Mouse (Mus musculus) bone marrow, adult 2 months (tissue): ENCODE results near the gene Abcb4. TPM values are rescaled to one million over a fixed set of nuclear protein-coding genes. Genes with fewer than 3 reads are reported as not detected.
A peak's percentile ranks its signal among the peaks of the same experiment; 100 is the strongest.
"Not testable (repeated sequence)": the region's sequence is repeated elsewhere in the genome, so short reads cannot be mapped to it uniquely, and the experiment has no call there.

ENCODE experiments used
- H3K27ac ChIP-seq: fragments of 200-500 bp; 2 replicates; pipeline ENCODE4 v1.5.1; 2012; ENCODE audit warnings: low read depth, mild to moderate bottlenecking, control low read depth, inconsistent platforms, low read length; ENCODE audit not compliant: control insufficient read depth, poor library complexity, insufficient read depth
- H3K4me1 ChIP-seq: fragments of 200-500 bp; 2 replicates; pipeline ENCODE4 v1.6.1; 2011; ENCODE audit warnings: low read length; ENCODE audit not compliant: control insufficient read depth, insufficient read depth
- H3K4me3 ChIP-seq: fragments of 200-500 bp; replicated peaks from 2 replicates; pipeline ENCODE3; 2011; ENCODE audit warnings: mild to moderate bottlenecking, low read depth, low read length, control low read depth; ENCODE audit not compliant: control insufficient read depth
- CTCF ChIP-seq: fragments of 200-500 bp; IDR thresholded peaks from 2 replicates; pipeline ENCODE4 v1.5.1; 2011; ENCODE audit warnings: low read length, control low read depth; ENCODE audit not compliant: control insufficient read depth, insufficient read depth
- POLR2A ChIP-seq: fragments of 200-500 bp; IDR thresholded peaks from 2 replicates; pipeline ENCODE4 v1.6.1; 2011; ENCODE audit warnings: low read depth, mild to moderate bottlenecking, control low read depth, low read length, borderline replicate concordance; ENCODE audit not compliant: control insufficient read depth
- WGBS: fragments of 180-500 bp; shearing (Covaris S2); methylation state at CpG from one replicate; pipeline ENCODE4 v1.1.7; 2018; 5-methylcytosine and 5-hydroxymethylcytosine counted together
- polyA plus RNA-seq: library from polyadenylated mRNA; stranded (reverse); fragments of >200 nt; gene quantifications from 2 replicates; pipeline ENCODE4 v1.2.4, GENCODE M21; 2011; ENCODE audit warnings: low replicate concordance; ENCODE audit not compliant: missing spikeins, insufficient read depth, insufficient read length

Abcb4 gene
- polyA plus RNA-seq, 1 experiment: 57.4 TPM

DNA sequence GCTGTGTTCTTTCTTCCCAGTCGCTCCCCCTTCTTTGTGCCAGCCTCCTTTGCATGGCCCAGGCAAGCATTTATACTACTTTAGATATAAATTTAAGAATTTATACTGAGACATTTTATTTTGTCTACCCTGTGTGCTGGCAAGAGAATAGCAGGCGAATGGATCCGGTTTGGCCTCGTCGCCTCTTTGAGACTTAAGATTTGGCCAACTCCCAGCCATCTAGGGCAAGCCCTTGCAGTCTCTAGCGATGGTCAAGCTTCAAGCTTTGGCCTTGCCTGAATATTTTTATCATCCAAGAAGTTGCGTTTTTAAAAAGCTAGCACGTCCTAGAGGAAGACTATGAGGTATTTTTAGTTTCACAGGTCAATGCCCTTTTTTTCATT, 104.0 kb downstream of the Abcb4 start:
- TF ChIP-seq POLR2A (no peak), CTCF (no peak)
- 4% methylated on average over 8 of the region's 8 CpGs for WGBS
- Histone ChIP-seq H3K4me1 (no peaks in the 10 kb centered on the region; the same call in 1 of the 2 replicates), H3K27ac (peak overlapping the region; percentile 75), H3K4me3 (peak overlapping the region; percentile 94)

DNA sequence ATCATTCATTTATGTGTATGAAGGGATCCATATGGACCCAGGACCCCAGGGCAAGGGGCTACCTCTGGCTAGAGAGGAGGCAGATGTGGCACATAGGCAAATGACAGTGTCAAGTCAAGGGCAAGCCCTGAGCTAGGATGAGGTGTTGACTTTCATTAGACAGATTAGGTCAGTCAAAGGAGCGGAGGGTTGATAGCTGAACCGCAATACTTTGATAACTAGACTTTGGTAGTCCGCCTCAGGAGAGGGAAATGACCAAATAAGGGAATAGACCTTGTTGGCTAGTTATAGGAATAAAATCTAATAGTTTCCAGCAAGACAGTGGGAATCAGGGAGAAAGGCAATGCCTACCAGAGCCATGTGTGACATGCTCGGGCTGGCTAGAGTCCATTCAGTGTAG, 105.6 kb downstream of the Abcb4 start:
- WGBS: 72% methylated on average over 4 of the region's 4 CpGs
- Histone ChIP-seq H3K27ac (no peak overlapping the region), H3K4me3 (no peak overlapping the region), H3K4me1 (no peaks in the 10 kb centered on the region; the same call in 1 of the 2 replicates)
- no peak for TF ChIP-seq POLR2A
- TF ChIP-seq CTCF: no peak

DNA sequence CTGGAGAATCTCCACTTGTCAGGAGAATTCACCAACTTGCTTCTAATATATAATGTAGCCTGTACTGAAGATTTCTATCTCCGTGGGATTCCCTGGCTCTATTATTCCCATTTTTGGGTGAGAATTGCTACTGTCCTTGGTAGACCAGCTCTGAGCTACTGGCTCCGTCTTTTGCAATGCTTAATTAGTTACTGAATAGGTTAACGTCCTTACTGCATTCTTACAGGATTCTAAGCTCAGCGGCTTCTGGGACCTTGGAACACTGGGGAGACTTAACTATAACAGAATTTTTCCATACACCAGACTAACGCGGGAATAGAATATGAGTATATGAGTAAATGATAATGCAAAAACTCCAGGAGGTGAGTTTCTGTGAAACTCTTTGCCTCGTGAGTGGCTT, 106.5 kb downstream of the Abcb4 start:
- not testable (repeated sequence) for H3K4me3 ChIP-seq, H3K27ac ChIP-seq, H3K4me1 ChIP-seq
- 88% methylated on average over 7 of the region's 7 CpGs for WGBS

DNA sequence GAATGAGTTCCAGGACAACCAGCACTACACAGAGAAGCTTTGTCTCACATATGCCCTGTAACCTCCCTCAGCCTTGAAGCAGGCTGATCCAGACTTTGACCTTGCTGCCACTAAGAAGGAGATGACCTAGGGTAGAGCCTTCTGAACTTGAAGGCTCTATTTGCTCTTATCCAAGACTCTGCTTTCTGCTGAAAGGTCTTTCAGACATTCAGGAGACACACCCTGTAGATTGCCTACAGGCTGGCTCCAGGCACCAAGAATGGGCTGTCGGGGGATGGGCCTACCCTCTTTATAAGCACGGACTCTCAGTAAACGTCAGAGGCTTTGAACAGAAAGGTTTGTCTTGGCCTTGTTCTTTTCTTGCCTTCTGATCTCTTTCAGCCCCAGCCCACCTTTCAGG, 113.1 kb downstream of the Abcb4 start:
- WGBS: 77% methylated on average over 3 of the region's 3 CpGs

More for the DNA sequence above, 113.1 kb downstream of the Abcb4 start:
- not testable (repeated sequence) for H3K4me3 ChIP-seq, H3K27ac ChIP-seq, H3K4me1 ChIP-seq

Other genes with a start within 250 kb of the Abcb4 start
- gene Abcb1a, start 233.6 kb upstream of the Abcb4 start, polyA plus RNA-seq: 0.86 and 2.8 TPM in 2 replicates
- gene Abcb1b, start 95.6 kb upstream of the Abcb4 start, polyA plus RNA-seq: 4.4 and 5.7 TPM in 2 replicates
- gene Crot, start 103.6 kb downstream of the Abcb4 start, polyA plus RNA-seq: 7.2 and 10.7 TPM in 2 replicates
- gene Tmem243, start 207.0 kb downstream of the Abcb4 start, polyA plus RNA-seq: 11.3 and 12.9 TPM in 2 replicates